Mouse (Mus musculus) spleen, postnatal 14 days (tissue): ENCODE results near the gene Fam189a2.

ENCODE experiments used
- DNase-seq, 2 experiments: peaks; one replicate each; pipeline ENCODE4 v3.0.0; 2021 to 2022; ENCODE audit warnings: low spot score in 2 of 2

The Fam189a2 gene

DNA sequence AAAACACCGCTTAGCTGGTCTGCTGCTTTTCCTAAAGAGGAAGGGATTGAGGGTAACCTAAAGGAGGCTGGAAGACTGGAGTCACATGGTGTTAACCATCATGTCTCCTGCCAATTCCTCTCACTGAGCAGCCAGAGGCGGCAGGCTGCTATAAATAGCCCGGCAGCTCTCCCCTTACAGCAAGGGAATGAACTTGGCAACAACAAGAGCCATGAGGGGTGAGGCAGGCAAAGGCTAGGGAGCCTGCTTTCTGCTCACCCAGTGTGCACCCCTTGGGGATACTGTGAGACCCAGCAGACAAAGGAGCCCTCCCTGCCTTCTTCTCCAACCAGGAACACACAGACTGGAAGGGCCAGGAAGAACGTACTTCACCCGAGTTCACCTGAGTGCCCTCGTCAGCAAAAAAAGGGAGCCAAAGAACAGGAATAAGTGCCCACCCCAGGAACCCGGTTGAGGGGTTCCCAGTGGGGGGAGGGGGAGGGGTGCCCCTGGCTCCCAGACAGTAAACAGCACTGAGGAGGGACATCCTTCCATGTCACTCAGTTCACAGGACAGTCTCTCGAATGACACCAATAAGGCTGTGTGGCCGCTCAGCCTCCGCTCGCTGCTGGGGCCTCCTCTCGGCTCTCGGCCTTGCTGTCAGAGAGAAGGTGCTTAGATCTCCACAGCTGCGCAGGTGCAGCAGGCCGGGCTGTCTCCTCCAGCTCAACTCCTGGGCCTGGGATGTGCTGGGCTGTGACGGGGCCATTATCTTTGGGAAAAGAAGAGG lies 57.8 kb downstream of the Fam189a2 start:
- no peak for DNase-seq

DNA sequence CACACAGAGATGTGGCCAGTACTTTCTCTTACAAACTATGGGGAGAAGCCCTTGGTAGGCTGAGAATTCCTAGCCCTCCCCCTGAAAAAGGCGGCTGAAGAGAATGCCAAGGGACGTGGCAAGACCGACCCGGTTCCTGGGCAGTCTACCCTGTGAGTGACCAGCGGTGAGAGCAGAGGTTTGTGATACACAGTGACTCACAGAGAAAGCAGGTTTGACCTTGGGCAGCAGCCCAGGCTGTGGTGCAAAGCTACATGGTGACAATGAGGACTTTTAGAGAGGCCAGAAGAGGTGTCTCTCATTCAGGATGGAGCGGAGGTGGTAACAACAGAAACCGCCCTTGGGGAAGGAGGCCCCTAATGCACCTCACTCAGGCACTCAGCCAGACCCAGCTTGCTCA lies 59.4 kb downstream of the Fam189a2 start:
- no peak for DNase-seq

DNA sequence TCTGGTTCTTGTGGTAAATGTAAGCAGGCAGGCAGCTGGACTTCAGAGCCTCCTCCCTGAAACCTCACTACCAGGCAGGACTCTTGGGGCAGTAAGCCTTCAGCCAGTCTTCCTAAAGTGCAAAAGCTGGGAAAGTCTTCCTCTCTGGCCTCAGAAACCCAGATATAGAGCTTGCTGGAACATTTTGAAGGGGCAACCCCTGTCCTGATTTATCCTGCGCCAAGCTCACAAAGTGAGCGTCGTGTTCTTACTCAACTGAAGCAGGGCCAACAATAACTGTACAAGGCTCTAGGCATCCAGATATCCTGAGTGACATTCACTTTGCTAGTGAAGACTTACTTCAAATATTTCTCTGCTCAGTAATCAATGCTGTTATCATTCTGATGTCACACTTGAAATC lies 60.4 kb downstream of the Fam189a2 start:
- DNase-seq = no peak

DNA sequence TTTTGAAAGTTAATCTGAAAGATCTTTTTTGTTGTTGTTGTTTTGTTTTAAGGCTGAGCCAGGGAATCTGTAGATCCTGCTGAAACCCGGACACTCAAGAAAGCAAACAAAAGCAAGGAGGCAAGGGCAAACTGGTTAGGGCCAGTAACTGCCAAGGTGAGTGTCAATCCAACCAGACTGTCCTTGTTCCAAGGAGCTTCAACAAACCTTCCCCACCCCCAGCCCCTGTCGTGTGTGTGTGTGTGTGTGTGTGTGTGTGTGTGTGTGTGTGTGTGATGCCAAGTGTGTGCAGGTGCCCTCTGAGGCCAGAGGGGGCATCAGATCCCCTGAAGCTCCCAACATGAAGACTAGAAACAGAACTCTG lies 62.0 kb downstream of the Fam189a2 start:
- no peak for DNase-seq

DNA sequence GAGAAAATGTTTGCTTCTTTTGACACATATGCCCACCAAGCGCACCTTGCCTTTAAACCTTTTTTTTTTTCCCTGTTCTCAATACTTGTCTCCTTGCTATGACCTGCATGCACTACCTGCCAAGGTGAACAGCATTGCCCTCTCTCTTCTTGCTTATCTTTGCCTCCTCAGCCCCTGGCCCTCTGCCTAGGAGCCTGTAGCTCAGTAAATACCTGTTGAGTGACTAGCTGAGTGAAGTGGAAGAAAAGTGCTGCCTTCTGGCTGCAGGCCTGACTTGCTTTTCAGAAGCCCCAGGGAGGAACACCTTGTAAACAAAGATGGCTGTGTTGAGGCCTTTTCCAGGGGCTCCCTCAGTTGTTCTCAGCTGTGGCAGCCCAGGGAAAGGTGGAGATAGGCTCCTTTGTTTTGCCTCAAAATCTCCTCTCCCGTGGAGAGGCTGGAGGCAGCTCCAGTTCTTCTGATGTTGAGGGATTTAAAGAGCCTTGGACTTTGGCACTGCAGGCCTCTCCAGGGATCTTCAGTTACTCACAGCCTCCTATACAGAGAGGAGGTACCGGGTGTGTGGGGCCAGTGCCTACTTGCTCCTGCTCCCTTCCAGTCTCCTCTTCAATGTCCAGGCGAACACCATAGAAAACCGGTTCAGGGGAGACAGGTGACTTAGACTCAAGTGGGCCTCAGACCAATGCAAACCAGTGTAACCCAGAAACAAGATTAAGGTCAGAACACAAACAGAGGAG lies 62.5 kb downstream of the Fam189a2 start:
- DNase-seq = no peak

DNA sequence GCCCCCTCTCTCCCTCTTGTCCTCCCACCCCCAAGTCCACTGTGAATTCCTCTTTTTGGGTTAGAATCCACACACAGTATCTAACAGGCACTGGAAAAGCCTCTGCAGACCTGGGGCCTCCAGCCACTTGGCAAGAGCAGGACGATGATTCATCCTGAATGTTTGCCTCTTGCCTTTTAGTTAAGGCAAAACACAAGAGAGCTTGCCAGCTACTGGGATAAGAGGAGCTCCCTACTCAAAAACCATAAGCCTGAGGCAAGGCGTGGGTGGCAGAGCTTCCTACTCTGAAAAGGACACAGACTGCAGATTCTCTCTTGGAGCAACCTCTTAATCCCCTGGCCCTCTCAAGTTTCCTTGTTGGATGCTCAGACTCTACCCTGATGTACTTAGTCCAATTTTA lies 63.7 kb downstream of the Fam189a2 start:
- DNase-seq = no peak

DNA sequence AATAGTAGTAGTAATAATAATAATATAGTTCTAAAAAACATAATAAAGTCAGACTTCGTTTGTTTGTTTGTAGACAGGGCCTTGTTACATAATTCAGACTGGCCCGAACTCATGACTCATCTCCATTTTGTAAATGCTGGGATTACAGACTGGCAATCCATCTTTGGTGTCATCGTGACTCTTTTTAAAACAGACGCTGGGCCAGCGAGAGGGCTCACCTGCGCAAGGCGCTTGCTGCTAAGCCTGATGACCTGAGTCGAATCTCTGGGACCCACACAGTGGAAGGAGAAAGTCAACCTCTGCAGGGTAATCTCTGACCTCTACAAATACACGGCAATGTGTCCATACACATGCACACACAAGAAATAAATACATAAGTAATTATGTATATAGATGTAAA lies 64.4 kb downstream of the Fam189a2 start:
- DNase-seq = no peak

DNA sequence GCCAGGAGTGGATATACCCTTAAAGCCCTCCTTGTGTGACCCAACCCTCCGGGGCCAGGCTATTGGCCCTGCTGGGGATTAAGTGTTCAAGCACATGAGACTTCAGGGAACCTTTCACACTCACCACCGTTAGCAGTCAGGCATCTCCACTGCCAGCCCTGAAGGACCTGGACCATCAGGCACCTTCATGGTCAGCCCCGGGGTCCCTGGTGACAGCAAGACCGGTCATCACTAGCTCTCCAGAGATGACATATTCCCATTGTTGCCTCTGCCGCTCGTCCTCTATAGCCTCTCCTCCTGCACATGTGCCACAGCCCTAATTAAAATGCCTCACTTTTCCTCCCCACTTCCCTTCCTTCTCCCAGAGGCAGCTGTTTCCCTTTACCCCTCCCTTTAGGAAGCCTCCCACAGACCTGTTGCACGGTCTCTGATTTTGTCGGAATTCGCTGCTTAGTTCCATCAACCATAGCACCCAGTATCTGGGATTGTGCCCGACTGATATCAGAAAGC lies 66.4 kb downstream of the Fam189a2 start:
- no peak for DNase-seq

DNA sequence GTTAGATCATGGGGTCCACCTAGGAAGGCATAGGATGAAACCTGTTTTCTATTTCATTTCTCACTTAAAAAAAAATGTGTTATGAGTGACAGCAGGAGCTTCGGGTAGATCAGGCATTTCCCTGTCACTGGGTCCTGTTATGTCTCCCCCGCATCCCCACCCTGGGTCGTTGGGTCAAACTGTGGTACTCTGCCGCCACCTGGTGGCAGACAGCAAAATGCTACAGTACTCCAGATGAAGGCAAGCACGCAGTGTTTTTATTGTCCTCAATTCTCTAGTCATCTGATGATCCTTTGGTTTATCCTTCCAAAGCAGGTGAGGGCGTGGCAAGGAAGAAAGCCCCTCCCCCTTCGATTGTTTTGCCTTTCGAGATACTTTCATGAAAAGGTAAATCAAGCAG lies 69.3 kb downstream of the Fam189a2 start:
- peak in 1 of 2 experiments; percentile 41 for DNase-seq

DNA sequence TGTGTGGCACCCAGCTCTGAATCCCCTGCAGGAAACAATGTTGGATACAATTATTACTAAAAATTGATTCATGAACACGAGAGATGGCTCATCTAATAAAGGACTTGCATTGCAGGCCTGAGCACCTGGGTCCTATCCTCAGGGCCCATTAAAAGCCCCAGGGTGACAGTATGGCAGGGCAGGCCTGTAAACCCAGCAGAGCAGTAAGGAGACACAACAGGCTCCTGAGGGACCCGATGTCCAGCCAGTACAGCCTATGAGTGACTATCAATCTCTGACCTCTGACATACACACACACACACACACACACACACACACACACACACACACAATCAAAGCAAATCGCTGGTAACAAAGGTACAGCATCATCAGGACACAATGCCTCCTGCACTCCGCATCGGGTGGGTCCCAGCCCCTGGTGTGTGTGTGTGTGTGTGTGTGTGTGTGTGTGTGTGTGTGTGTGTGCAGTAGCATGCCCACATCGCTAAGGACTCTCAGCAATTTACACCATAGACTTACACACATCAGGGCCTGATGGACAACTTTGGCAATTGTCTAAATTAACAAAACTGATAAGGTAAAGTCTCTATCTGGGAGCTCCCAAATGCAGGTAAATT lies 69.9 kb downstream of the Fam189a2 start:
- no peak for DNase-seq

DNA sequence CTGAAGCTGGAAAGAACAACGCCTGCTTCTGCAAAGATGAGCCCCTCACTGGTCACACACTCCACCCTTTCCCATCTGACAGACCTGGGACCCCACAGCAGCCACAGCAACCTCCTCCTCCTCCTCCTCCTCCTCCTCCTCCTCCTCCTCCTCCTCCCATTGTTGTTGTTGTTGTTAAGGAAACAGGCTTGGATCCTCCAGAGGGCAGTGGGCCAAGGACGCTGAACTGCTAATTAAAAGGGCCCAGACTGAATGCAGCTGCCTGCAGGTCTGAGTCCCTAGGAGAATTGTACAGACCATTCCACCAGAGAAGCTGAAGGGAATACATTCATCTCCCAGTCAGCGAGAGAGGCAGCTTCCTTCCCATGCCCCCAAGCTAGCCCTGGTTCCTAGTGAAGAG lies 70.5 kb downstream of the Fam189a2 start:
- DNase-seq = no peak

DNA sequence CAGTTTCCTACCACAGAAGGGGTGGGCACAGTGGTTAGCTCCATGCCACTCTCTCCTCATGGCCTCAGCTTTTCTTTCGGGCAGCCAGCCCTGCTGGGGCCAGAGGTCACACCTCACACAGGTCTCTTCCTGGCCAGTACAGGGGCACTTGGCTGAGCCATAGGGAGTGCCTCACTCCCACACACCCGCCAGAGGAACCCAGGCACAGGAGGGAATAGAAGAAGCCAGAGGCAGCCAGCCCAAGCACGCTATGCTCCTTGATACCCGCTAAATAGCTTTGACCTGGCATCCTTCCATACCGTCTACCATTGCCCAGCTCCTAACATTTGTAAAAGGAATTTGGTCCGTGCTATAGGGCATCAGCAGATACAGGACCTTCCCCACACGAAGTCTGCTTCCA lies 70.9 kb downstream of the Fam189a2 start:
- no peak for DNase-seq

DNA sequence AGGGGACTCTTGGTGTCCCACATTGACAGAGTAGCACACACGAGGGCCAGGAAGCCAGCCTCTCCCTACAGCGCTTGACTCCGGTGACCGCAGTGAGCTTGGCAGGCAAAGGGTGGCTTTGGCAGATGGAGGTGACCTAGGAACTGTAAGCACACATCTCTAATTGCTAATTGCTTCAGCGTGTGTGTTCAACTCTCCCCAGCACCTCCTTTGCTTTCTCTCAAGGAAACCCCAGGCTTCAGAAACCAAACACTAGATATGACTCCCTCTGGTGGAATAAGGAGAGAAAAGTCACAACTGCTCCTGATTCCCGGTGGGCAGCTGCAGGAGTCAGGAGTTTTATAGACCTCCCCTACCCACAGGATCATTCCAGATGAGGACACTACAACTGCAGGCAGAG lies 71.9 kb downstream of the Fam189a2 start:
- no peak for DNase-seq

DNA sequence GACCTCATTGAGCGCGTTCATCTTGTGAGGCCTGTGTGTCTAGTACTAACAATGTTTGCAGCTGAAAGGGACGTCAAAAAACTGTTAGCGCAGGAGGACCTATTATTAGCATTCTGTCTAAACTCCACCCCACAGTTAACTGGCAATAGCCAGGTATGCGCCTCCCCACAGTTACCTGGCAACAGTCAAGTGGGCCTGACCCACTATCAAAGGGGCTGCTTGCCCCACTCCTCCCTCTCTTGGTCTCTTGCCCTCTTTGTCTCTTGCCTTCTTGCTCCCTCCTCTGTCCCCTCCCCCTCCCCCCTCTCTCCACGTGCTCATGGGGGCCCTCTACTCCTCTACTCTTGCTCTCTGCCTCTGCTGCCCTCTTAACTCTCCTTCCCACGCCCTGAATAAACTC lies 73.3 kb downstream of the Fam189a2 start:
- DNase-seq = no peak

DNA sequence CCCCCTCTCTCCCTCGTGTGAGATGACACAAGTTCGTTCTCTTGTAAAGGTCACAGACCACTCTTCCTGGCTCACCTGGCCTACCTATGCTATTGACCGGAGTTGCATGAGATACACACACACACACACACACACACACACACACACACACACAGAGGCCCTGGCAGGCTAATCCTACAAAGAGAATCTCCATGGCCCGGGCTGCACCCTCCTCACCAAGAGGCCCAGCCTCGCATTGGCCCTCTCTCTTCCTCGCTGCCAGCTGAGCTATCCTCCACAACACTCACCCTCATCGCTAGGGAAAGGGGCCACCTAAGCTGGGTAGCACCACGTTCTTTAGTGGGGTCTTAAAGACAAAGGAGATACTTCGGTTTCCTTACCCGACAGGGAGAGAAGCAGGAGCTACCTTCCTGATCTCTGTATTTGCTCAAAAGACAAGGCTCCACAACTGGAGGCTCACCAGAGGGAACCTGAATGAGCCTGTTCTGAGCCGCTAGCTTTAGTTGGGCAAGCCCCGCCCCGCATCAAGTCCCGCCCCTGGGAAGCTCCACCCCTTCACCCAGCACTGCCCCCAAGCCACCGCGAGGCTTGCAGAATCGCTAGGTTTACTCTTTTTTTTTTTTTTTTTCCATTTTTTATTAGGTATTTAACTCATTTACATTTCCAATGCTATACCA lies 74.4 kb downstream of the Fam189a2 start:
- DNase-seq = no peak

DNA sequence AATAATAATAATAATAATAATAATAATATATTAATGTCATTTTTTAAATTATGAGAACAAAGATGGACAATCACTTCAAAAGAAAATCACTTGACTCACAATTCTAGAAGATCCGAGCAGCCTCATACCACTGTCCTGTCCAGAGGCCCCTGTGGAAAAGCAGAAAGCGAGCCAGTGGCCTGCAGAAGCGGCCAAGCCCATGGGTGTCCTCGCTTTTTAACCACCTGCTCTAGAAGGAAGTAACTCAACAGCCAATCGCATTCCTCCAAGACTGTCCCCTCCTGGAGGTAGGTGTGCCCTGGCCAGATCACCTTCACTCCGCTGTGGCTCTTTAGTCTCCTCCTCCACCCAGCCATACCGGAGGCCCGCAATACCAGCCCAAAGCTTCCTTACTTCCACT lies 75.4 kb downstream of the Fam189a2 start:
- DNase-seq = no peak

DNA sequence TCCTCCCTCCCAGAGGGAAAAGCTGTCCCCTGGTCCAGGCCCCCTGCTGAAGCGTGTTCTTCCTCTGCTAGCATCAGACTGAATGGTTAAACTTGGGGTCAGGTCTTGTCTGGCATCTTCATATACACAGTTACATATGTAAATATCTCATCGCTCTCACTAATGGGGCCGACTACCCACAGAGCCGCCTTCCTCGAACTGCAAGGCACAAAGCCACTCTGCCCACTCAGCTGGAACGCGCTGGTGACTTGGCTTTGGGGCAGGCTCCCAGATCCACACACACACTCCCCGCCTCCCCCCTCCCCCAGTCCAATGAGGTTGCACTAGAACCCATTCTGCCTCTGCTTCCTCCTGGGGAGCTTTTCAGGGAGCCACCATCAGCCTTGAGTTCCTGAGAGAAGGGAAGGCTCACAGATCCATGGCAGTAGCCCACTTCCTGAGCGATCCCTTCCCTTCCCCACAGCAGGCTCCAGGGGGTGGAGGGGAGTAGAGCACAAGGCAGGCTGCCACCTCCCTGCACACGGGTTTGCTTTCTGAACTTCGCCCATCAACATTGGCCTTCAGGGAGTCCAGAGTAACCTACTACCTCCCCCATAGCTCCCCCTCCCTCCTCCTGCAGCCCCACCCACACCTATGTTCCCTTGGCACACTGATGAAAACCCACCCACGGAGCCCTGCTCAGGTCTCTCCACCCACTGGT lies 82.4 kb downstream of the Fam189a2 start:
- no peak for DNase-seq

DNA sequence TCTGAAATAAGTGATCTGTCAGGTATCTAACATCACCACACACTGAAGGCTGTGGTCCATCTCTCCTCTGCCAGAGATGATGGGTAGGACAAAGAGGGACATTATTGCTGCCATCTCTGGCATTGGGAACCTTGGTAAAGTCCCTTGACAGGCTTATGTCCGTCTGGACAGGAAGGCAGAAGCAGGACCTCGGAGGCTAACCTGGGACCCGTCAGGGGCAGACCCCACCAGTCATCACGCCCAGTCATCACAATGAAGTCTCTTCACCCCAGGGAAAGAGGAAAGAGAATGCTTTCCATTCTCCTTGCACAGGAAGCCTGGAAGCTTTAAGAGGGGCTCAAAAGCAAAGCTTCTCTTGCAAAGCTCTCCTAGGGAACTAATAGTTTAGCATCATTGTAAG lies 82.9 kb downstream of the Fam189a2 start:
- DNase-seq = no peak

DNA sequence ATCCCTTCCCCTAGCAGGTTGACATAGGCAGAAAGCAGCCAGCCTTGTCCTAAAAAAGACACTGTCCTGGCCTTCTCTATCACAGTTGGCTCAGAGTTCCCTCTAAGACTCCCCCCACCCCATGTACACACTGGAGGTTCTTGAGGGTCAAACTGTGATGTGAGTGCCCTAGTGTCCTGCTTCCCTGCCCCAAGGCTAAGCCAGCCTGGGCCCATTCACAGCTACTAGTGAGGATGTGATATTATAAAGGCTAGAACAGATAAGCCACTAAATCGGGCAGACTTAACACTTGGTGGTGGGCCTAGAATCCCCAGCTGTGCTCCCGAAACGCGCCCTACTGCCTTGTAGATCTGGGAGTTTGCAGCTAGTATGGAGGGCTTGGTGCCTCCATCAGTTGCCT lies 84.1 kb downstream of the Fam189a2 start:
- DNase-seq = no peak

DNA sequence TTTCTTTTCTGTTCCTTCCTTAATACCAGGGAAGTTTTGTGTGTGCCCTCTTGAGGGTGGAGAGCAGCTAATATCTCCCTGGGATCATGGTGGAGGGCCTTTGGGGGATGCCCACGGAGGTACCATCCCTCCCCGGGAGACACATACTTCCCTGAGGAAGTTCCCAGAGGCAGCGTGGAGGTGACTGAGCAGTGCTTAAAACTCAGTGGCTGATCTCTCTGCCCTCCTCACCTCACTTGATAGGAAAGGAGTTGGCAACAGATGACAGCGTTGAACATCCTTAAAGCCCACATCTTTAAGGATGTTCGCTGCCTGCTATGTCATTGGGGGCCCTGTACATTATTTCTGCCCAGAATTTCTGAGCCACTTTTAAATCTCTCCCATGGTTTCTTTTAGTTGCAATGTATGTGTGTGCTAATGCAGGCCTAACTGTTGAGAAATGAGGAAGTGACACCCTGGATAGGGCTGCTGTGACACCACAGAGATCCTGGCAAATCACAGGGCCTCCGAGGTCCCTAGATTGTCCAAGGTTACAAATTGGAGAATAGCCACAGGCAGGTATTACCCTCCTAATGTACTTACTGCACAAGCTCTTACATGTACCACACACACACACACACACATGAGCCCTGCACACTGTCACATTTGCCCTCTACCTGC lies 84.7 kb downstream of the Fam189a2 start:
- DNase-seq = no peak

DNA sequence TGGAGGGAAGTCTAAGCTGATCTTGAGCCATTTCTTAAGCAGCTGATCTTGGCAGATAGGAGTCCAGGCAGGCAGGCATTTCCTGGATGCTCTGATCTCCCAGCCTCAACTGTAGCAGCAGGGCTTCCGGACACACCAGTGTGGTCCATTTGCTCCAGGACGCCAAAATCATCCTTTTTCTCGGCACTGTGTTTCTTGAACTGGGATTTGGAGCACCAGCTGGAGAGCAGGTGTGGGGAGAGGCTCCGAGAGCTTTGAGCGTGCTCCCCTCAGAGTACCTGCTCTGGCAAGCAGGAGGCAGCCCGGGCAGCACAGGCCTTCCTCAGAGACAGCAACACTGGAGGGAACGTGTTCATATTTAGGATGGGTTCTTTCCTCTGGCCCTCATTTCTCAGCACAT lies 87.9 kb downstream of the Fam189a2 start:
- DNase-seq = no peak
